Mouse (Mus musculus): Measurements from ENCODE around the gene Ano4.
A peak's percentile ranks its signal among the peaks of the same experiment; 100 is the strongest.
"Not testable (repeated sequence)": the region's sequence is repeated elsewhere in the genome, so short reads cannot be mapped to it uniquely, and the experiment has no call there.

Gene Ano4

GRCm38 (mm10) chr10:89121391-89121790, 223.2 kb downstream of the Ano4 start:
- no peak for DNase-seq (ENCODE audit: low spot score in 2 of 2)

GRCm38 (mm10) chr10:89114381-89114780, 230.2 kb downstream of the Ano4 start:
- DNase-seq (ENCODE audit: low spot score in 2 of 2), result no peak

- DNase-seq (ENCODE audit: low spot score in 2 of 2), result no peak
These were observed 233.1 kb downstream of the Ano4 start for GRCm38 (mm10) chr10:89111466-89111865.

- DNase-seq (ENCODE audit: low spot score in 2 of 2), result no peak
These were observed 233.6 kb downstream of the Ano4 start for GRCm38 (mm10) chr10:89110917-89111316.

DNA sequence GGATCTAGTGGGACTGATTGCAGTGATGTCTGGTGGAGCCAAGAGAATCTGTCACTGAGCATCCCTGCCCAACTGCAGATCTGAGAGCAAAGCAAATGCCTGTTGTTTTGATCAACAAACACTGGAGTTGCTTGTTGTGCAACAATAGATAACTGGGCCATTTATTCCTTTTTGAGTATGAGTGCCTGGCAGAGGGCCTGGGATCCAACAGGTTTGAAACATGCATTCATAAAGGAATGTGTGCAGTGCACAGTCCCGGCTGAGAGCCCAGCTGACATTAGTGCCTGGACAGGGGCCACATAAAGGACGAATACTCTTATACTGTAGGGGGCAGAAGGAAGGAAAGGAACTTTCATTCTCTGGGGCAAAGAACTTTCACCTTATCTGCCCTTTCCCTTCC, 241.0 kb downstream of the Ano4 start:
- no peak for DNase-seq (ENCODE audit: low spot score in 2 of 2)

DNA sequence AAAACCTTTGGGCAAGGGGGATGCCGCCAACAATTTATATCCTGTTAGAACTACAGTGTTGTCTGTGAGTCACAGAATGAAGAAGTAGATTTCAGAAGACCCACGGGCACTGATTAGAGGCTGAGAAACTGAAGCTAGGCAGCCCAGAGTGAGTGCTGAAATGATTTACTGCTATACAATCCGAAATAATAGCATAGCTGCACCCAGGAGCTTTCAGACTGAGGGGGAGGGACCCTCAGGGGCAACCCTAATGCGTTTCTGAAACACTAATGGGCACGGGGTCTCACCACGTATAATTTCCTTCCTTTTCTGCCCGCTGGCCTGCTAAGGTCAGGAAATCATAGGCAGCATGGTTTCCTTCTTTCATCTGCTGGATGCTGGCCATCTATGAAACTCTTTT, 242.5 kb downstream of the Ano4 start:
- DNase-seq (ENCODE audit: low spot score in 2 of 2), result no peak

DNA sequence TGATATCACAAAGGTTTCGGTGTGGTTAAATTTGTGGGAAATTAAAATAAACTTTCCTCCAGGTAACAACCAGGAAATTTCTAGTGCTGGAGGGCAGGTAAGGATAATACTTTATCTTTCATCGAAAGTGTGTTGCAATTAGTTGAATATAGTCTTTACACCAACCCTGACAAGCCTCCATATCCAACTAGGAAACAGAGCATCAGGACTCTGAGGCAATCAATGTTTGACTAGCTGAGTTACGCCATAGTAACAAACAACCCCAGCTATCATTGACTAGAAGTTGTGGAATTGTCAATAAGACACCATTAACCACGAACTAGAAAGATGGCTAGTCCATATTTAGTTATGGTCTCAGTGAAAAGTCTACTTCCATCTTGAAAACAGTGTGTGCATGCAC, 246.4 kb downstream of the Ano4 start:
- no peak for DNase-seq (ENCODE audit: low spot score in 2 of 2)

DNA sequence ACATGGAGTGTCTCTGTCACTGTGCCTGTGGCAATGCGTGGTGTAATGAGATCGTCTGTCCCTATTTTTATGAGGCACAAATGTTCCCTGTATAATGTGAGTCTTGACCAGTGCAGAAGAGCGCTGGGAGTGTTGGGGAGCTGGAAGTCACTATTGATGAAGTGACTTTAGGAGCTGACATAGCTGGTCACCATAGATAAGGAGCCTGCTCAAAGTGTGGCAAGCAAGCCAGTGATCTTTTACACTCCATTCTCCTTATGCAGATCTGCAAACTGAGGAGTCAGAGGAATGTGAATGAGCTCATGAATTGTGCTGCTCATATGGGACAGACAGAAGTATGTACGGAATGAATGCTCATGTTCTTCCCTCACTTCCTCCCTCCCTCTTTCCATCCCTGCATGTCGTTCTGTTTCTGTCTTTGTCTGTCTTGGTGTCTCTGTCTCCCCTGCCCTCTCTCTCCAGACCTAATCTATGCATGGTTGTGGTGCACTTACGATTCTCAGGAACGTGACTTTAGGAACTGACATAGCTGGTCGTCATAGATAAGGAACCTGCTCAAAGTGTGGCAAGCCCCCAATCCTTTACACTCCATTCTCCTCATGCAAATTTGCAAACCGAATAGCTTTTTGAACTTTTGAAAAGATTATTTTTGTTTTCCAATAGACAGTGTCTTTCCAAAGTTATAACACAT, 252.1 kb downstream of the Ano4 start:
- DNase-seq (ENCODE audit: low spot score in 2 of 2), result no peak

- no peak for DNase-seq (ENCODE audit: low spot score in 2 of 2)
These were observed 267.1 kb downstream of the Ano4 start for GRCm38 (mm10) chr10:89077447-89077846.

DNA sequence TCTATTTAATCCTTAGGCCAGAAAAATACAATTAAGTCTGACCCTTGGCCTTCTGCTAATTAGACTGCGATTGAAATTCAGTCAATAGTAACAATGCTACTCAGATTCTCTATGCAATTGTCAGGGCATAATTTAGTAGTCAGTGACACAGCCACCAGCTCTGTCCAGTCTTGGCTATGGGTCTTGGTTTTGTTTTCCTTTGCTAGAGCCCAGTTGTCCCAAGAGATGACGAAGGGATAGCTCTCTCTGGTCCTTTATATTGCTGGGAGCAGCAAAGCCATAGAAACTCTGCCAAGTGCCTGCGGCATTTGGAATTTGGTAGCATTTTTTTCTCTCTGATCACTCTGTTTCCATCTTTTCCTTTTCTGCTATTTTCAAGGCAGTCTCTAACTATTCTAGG, 288.7 kb downstream of the Ano4 start:
- DNase-seq (ENCODE audit: low spot score in 2 of 2), result no peak

- not testable (repeated sequence) for DNase-seq (ENCODE audit: low spot score in 2 of 2)
These were observed 299.6 kb downstream of the Ano4 start for GRCm38 (mm10) chr10:89044921-89045320.

GRCm38 (mm10) chr10:89044166-89044565, 300.4 kb downstream of the Ano4 start:
- DNase-seq (ENCODE audit: low spot score in 2 of 2), result no peak

DNA sequence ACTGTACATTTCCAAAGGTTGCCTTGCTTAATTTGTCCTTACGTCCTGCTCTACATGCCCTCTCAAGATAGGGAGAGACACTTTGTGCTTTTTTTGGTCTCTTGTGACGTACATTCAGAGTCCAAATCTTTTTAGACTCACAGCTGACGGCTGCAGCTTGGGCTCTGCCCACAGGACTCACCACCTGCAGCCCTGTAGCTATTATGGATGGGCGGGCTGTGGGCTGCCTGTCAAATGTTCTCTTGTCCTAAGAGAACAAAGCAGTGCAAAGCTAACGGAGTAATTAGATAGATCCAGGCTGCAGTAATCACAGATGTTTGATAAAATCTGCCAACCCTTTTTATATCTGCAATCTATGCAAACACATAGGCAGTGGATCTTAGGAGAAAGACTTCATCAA, 325.6 kb downstream of the Ano4 start:
- DNase-seq (ENCODE audit: low spot score in 2 of 2), result peak; percentile 8 to 19

DNA sequence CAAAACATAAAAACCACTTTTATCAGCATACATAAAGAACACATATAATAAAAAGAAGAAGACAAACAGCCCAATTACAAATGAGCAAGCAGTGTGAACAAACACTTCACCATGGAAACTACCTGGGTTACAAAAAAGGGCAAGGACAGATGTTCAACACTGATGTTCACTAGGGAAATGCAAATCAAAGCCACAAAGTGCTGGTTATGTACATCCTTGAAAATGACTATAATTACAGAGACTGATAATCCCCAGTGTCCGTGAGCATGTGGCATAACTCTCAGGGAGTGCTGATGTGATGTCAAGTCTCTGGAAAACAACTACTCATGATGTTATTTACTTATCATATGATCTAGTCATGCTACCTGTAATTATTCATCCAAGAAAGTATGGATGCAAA, 336.3 kb downstream of the Ano4 start:
- DNase-seq (ENCODE audit: low spot score in 2 of 2), result no peak

DNA sequence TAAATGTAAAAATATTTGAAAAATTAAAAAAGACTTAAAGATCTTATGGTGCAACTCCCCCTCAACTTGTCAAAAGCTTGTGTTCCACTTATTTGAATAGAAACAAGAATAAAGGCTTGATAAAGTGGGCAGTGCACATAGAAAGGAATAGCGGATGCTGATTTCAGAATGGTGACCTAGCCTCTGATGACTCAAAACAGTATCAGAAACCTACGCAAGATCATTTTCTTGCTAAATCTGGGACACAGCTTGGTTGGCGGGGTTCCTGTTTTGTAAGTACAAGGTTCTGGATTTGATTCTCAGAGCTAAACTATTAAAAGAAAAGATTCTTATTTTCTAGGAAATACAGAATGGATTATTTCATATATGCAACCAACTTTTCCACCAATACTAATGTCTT, 340.0 kb downstream of the Ano4 start:
- no peak for DNase-seq (ENCODE audit: low spot score in 2 of 2)

GRCm38 (mm10) chr10:88986925-88987324, 357.6 kb downstream of the Ano4 start:
- no peak for DNase-seq (ENCODE audit: low spot score in 2 of 2)

GRCm38 (mm10) chr10:88983444-88983843, 361.1 kb downstream of the Ano4 start:
- DNase-seq (ENCODE audit: low spot score in 2 of 2), result peak in 1 of 2 experiments; percentile 16

- DNase-seq (ENCODE audit: low spot score in 2 of 2), result no peak
These were observed 365.1 kb downstream of the Ano4 start for GRCm38 (mm10) chr10:88979451-88979850.

DNA sequence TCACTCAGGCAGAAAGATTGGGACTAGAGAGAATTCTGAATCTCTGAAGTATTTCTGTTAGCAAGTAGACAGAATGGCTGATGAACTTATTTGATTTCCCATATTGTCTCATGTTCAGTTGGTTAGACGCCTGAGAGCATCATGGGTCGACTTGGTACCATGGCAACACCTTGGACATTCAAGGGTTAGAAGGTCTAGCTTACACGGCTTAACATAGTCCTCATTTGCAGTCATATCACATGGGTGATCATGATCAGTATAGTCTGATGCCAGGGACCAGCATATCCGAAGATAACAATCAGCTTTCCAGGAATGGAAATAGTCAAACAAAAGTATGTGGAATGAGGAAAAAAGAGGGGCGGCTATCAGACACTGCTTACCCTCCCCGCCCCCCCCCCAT, 365.6 kb downstream of the Ano4 start:
- DNase-seq (ENCODE audit: low spot score in 2 of 2), result no peak

GRCm38 (mm10) chr10:88970951-88971725, 373.4 kb downstream of the Ano4 start:
- DNase-seq (ENCODE audit: low spot score in 2 of 2), result no peak

- DNase-seq (ENCODE audit: low spot score in 2 of 2), result no peak
These were observed 376.0 kb downstream of the Ano4 start for GRCm38 (mm10) chr10:88968586-88968985.

GRCm38 (mm10) chr10:88960791-88961190, 383.8 kb downstream of the Ano4 start:
- no peak for DNase-seq (ENCODE audit: low spot score in 2 of 2)

- DNase-seq (ENCODE audit: low spot score in 2 of 2), result no peak
These were observed 394.3 kb downstream of the Ano4 start for GRCm38 (mm10) chr10:88950297-88950653.
